Mouse (Mus musculus): ENCODE measurements at regions not wholly inside any gene's neighbourhood (a gene's known extent, or its start where the extent isn't known, plus 50 kb on each side); places are given as distances from the start of the nearest gene placed in this dataset.

GRCm38 (mm10) chr3:159689743-159690142 lies 90.8 kb downstream of the Rpe65 start:
- Histone ChIP-seq H3K9ac (no peak overlapping the region), H3K27ac (no peak overlapping the region), H3K9me3 (no peaks in the 10 kb centered on the region), H3K4me3 (replicated peaks) (no peak overlapping the region), H3K27me3 (replicated peaks) (no peaks in the 10 kb centered on the region), H3K4me1 (no peaks in the 10 kb centered on the region), H3K36me3 (no peaks in the 10 kb centered on the region), H3K4me2 (no peak overlapping the region)
- ATAC-seq (ENCODE audit: insufficient read depth, low FRiP score, low read depth) = no peak

- peak; percentile 82; the same call in 1 of the 2 replicates for ATAC-seq (ENCODE audit: insufficient read depth, low FRiP score, low read depth)
- Histone ChIP-seq H3K27ac (no peak overlapping the region), H3K27me3 (replicated peaks) (no peaks in the 10 kb centered on the region), H3K4me3 (replicated peaks) (no peak overlapping the region), H3K4me2 (no peak overlapping the region), H3K9ac (no peak overlapping the region), H3K9me3 (no peaks in the 10 kb centered on the region), H3K4me1 (no peaks in the 10 kb centered on the region), H3K36me3 (no peaks in the 10 kb centered on the region)
- 23% methylated on average over 2 of the region's 2 CpGs for WGBS
These were observed 114.9 kb upstream of the Wls start for GRCm38 (mm10) chr3:159724340-159725119.

DNA sequence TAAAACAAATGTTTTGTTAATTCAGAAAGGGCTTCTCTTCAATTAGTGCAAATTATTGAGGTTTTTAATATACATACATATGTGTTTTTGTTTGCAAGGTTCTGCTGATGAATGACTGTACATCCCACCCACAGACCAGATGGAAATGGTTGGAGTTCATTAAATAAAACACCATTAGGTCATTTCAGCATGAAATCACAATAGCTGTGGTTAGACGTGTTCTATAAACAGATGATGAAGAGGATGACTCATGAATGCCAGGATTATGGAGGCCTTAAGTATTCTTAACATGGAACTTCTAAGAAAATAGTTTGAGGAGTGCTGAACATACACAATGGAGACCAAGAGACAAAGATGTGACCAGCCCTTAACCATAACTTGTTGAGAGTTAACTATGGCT lies 107.3 kb upstream of the Wls start:
- Histone ChIP-seq H3K36me3 (no peaks in the 10 kb centered on the region), H3K27ac (no peak overlapping the region), H3K4me1 (no peaks in the 10 kb centered on the region), H3K27me3 (replicated peaks) (no peaks in the 10 kb centered on the region), H3K9me3 (no peaks in the 10 kb centered on the region), H3K4me2 (no peak overlapping the region), H3K4me3 (replicated peaks) (no peak overlapping the region), H3K9ac (no peak overlapping the region)
- no peak for ATAC-seq (ENCODE audit: insufficient read depth, low FRiP score, low read depth)
- WGBS = 45% methylated on average over 1 of the region's 1 CpGs

DNA sequence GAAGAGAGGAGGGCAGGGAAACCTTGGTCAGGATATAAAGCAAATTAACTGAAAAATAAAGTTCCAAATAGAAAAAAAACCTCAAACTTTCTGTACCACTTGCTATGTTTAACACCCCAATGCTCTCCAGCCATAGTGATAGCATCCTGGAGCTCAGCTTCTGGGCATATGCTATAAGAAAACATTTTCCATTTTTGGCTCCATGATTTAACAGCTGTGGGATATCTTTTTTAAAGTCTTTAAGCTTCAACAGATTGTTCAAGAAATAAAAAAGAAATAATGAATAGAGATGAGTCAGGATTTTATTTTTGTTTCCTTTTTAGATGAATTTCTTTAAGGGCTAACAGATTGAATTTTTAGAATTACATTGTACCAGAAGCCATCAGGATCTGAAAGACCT lies 106.3 kb upstream of the Wls start:
- H3K9ac ChIP-seq = no peak overlapping the region
- no peak for ATAC-seq (ENCODE audit: insufficient read depth, low FRiP score, low read depth)
- H3K4me3 ChIP-seq (replicated peaks) = no peak overlapping the region
- no peak overlapping the region for H3K27ac ChIP-seq
- H3K27me3 ChIP-seq (replicated peaks) = no peaks in the 10 kb centered on the region
- no peaks in the 10 kb centered on the region for H3K36me3 ChIP-seq
- no peaks in the 10 kb centered on the region for H3K9me3 ChIP-seq
- no peaks in the 10 kb centered on the region for H3K4me1 ChIP-seq
- no peak overlapping the region for H3K4me2 ChIP-seq

DNA sequence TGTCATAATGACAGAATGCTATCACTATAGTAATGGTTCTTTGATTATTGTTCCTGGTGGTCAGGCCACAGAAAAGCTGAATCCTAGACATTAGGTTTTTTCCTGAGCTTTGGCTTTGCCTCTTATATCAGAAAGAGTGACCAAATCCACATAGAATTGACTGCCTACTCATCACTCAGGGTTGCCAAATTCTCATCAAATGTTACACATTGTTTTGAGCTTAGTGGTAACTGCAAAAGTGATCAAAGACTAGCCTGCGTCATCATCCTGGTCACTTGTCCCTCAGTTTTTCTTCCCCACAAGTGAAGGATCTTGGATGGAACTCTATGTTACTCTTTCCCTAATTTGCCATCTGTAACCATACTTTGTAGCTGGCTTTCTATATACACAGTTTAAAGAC lies 104.9 kb upstream of the Wls start:
- H3K4me1 ChIP-seq = no peaks in the 10 kb centered on the region
- H3K27me3 ChIP-seq (replicated peaks) = no peaks in the 10 kb centered on the region
- H3K36me3 ChIP-seq = no peaks in the 10 kb centered on the region
- no peaks in the 10 kb centered on the region for H3K9me3 ChIP-seq
- 89% methylated on average over 1 of the region's 1 CpGs for WGBS
- H3K4me2 ChIP-seq = no peak overlapping the region
- H3K4me3 ChIP-seq (replicated peaks) = no peak overlapping the region
- H3K27ac ChIP-seq = no peak overlapping the region
- ATAC-seq (ENCODE audit: insufficient read depth, low FRiP score, low read depth) = no peak
- no peak overlapping the region for H3K9ac ChIP-seq

DNA sequence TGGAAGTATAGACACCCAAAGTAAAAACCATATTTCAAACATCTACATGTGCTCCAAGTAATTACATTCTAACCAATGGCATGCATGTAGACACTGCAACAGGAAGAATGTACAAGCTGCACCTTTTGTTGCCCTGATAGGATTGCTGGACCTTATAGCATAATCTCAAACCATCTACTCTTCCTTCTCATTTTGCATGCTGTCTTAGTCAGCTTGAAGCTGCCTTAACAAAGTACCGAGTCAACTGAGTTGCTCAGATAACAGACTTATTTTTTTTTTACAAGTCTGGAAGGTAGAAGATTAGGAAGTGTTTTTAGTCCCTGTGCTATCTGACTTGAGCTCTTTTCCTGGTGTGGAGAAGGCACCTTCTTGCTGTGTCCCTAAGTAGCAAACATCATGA lies 103.4 kb upstream of the Wls start:
- Histone ChIP-seq H3K36me3 (no peaks in the 10 kb centered on the region), H3K9me3 (no peaks in the 10 kb centered on the region), H3K4me2 (no peak overlapping the region), H3K27me3 (replicated peaks) (no peaks in the 10 kb centered on the region), H3K9ac (no peak overlapping the region), H3K4me1 (no peaks in the 10 kb centered on the region), H3K27ac (no peak overlapping the region), H3K4me3 (replicated peaks) (no peak overlapping the region)
- no peak for ATAC-seq (ENCODE audit: insufficient read depth, low FRiP score, low read depth)
- 53% methylated on average over 1 of the region's 1 CpGs for WGBS

DNA sequence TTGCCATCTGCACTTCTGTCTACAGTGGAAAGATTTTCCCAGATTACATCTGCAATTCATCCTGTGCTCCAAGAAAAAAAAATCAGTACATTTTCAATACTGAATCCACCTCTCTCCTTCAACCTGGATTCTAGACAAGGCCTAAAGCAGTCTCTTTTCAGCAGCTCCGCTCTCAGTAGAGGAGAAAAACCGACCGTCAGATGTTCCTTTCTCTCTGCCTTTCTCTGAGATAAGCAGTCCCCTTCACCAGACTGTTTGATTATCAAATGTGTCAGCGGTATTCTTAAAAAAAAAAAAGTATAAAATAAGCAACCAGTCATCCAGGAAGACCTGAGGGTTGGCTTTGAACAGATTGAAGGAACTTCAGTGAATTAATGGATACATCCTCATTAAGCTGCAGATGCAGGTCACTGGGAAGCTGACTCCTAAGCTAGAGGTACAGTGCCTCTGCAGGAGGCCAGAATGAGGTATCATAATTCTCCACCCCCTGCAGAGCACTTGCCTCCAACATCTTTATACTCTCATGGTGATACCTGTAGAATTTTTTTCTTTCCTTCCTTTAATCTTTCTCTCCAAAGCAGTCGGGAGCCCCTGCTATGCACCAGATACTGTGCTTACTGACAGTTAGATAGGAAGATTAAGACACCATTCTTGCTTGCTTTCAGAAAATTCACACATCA lies 98.7 kb upstream of the Wls start:
- Histone ChIP-seq H3K36me3 (no peaks in the 10 kb centered on the region), H3K4me1 (no peaks in the 10 kb centered on the region), H3K27ac (no peak overlapping the region), H3K4me3 (replicated peaks) (no peak overlapping the region), H3K27me3 (replicated peaks) (no peaks in the 10 kb centered on the region), H3K4me2 (no peak overlapping the region), H3K9me3 (no peaks in the 10 kb centered on the region), H3K9ac (no peak overlapping the region)
- ATAC-seq (ENCODE audit: insufficient read depth, low FRiP score, low read depth) = no peak
- 58% methylated on average over 5 of the region's 5 CpGs for WGBS

DNA sequence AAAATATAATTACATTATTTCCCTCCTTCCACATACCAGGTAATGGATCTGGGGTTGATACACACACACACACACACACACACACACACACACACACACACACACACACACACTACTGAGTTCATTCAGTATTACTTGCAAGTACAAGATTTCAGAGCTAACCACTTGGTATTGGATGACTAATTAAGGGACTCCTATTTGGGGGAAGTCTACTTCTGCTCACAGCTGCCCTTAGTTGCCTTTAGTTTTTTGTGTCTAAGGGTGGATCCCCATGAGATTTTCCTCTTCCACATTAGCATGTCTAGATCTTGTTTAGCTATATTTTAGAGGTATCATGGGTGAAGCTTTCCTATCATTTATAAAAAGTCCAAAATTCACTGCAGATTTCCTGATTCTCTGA lies 97.7 kb upstream of the Wls start:
- H3K4me3 ChIP-seq (replicated peaks) = no peak overlapping the region
- no peak overlapping the region for H3K4me2 ChIP-seq
- H3K27me3 ChIP-seq (replicated peaks) = no peaks in the 10 kb centered on the region
- H3K36me3 ChIP-seq = no peaks in the 10 kb centered on the region
- H3K9me3 ChIP-seq = no peaks in the 10 kb centered on the region
- H3K9ac ChIP-seq = no peak overlapping the region
- no peak for ATAC-seq (ENCODE audit: insufficient read depth, low FRiP score, low read depth)
- H3K4me1 ChIP-seq = no peaks in the 10 kb centered on the region
- H3K27ac ChIP-seq = no peak overlapping the region

GRCm38 (mm10) chr3:159759740-159760139 lies 79.7 kb upstream of the Wls start:
- 47% methylated on average over 1 of the region's 1 CpGs for WGBS
- no peak overlapping the region for H3K27ac ChIP-seq
- H3K9ac ChIP-seq = no peak overlapping the region
- no peak overlapping the region for H3K4me3 ChIP-seq (replicated peaks)
- H3K9me3 ChIP-seq = no peaks in the 10 kb centered on the region
- no peaks in the 10 kb centered on the region for H3K4me1 ChIP-seq
- no peak for ATAC-seq (ENCODE audit: insufficient read depth, low FRiP score, low read depth)
- H3K36me3 ChIP-seq = no peaks in the 10 kb centered on the region
- H3K27me3 ChIP-seq (replicated peaks) = no peaks in the 10 kb centered on the region
- H3K4me2 ChIP-seq = no peak overlapping the region

GRCm38 (mm10) chr3:159760293-159760692 lies 79.2 kb upstream of the Wls start:
- no peaks in the 10 kb centered on the region for H3K27me3 ChIP-seq (replicated peaks)

GRCm38 (mm10) chr3:159760949-159761348 lies 78.5 kb upstream of the Wls start:
- Histone ChIP-seq H3K4me3 (replicated peaks) (no peak overlapping the region), H3K36me3 (no peaks in the 10 kb centered on the region), H3K9ac (no peak overlapping the region), H3K4me2 (no peak overlapping the region), H3K4me1 (no peaks in the 10 kb centered on the region), H3K27ac (no peak overlapping the region), H3K27me3 (replicated peaks) (no peaks in the 10 kb centered on the region), H3K9me3 (no peaks in the 10 kb centered on the region)
- ATAC-seq (ENCODE audit: insufficient read depth, low FRiP score, low read depth) = no peak
- WGBS = 84% methylated on average over 2 of the region's 2 CpGs

More at GRCm38 (mm10) chr3:159760293-159760692, 79.2 kb upstream of the Wls start:
- no peak overlapping the region for H3K4me2 ChIP-seq
- 83% methylated on average over 2 of the region's 2 CpGs for WGBS
- no peak overlapping the region for H3K9ac ChIP-seq
- H3K36me3 ChIP-seq = no peaks in the 10 kb centered on the region
- H3K9me3 ChIP-seq = no peaks in the 10 kb centered on the region
- no peak overlapping the region for H3K27ac ChIP-seq
- no peaks in the 10 kb centered on the region for H3K4me1 ChIP-seq
- no peak overlapping the region for H3K4me3 ChIP-seq (replicated peaks)
- ATAC-seq (ENCODE audit: insufficient read depth, low FRiP score, low read depth) = no peak

- Histone ChIP-seq H3K9me3 (no peaks in the 10 kb centered on the region), H3K4me2 (no peak overlapping the region)
- no peak for ATAC-seq (ENCODE audit: insufficient read depth, low FRiP score, low read depth)
These were observed 57.1 kb upstream of the Wls start for GRCm38 (mm10) chr3:159782222-159782844.

More at GRCm38 (mm10) chr3:159782222-159782844, 57.1 kb upstream of the Wls start:
- Histone ChIP-seq H3K9ac (no peak overlapping the region), H3K27ac (no peak overlapping the region), H3K27me3 (replicated peaks) (no peaks in the 10 kb centered on the region), H3K4me1 (no peaks in the 10 kb centered on the region), H3K36me3 (no peaks in the 10 kb centered on the region), H3K4me3 (replicated peaks) (no peak overlapping the region)
- WGBS = 10% methylated on average over 13 of the region's 13 CpGs

Data from stomach, embryonic 15.5 days (tissue).